Mouse (Mus musculus) intestine, postnatal 0 days (tissue): ENCODE results near the gene Lpar3. TPM values are rescaled to one million over a fixed set of nuclear protein-coding genes. Genes with fewer than 3 reads are reported as not detected.

ENCODE experiments used
- ATAC-seq: fragments of 200-750 bp; cut with Nextera tagmentation; 2 replicates; pipeline ENCODE4 v1.8.0; 2017; ENCODE audit warnings: mild to moderate bottlenecking, moderate TSS enrichment, moderate library complexity
- H3K27ac ChIP-seq: fragments of 300-500 bp; sonication (generic); 2 replicates; pipeline ENCODE4 v1.5.1; 2014; ENCODE audit warnings: mild to moderate bottlenecking, low read depth, low read length, moderate library complexity
- H3K27me3 ChIP-seq: fragments of 300-500 bp; sonication (generic); replicated peaks from 2 replicates; pipeline ENCODE4 v1.6.1; 2014; ENCODE audit warnings: low read length, mixed read lengths; ENCODE audit not compliant: control insufficient read depth, insufficient read depth
- H3K36me3 ChIP-seq: fragments of 300-500 bp; sonication (generic); 2 replicates; pipeline ENCODE4 v1.6.1; 2014; ENCODE audit warnings: mild to moderate bottlenecking, moderate library complexity; ENCODE audit not compliant: control insufficient read depth, insufficient read depth
- H3K4me1 ChIP-seq: fragments of 300-500 bp; sonication (generic); replicated peaks from 2 replicates; pipeline ENCODE4 v1.6.1; 2014; ENCODE audit warnings: antibody characterized with exemption, low read length, mixed read lengths; ENCODE audit not compliant: control insufficient read depth, insufficient read depth
- H3K4me2 ChIP-seq: fragments of 300-500 bp; sonication (generic); replicated peaks from 2 replicates; pipeline ENCODE4 v1.6.1; 2014; ENCODE audit warnings: low read depth, mild to moderate bottlenecking, moderate library complexity
- H3K4me3 ChIP-seq: fragments of 300-500 bp; sonication (generic); 2 replicates; pipeline ENCODE4 v1.5.1; 2014; ENCODE audit warnings: low read depth, low read length
- H3K9ac ChIP-seq: fragments of 300-500 bp; sonication (generic); 2 replicates; pipeline ENCODE4 v1.6.1; 2014; ENCODE audit warnings: mild to moderate bottlenecking, low read depth, low read length
- H3K9me3 ChIP-seq: fragments of 300-500 bp; sonication (generic); 2 replicates; pipeline ENCODE4 v1.6.1; 2016; ENCODE audit warnings: mixed run types; ENCODE audit not compliant: control insufficient read depth
- CTCF ChIP-seq: sonication (generic); IDR thresholded peaks from 2 replicates; pipeline ENCODE4 v1.5.1; 2016; ENCODE audit warnings: low read depth, mild to moderate bottlenecking, control low read depth, antibody characterized with exemption, moderate library complexity
- WGBS: fragments of 180-500 bp; shearing (Covaris S2); extraction: QIAGEN DNeasy Blood & Tissue Kit; methylation state at CpG from one replicate; pipeline ENCODE4 v1.1.7; 2014; 5-methylcytosine and 5-hydroxymethylcytosine counted together
- polyA plus RNA-seq: library from polyadenylated mRNA; unstranded; fragments of >200 nt; fragmentation: Nextera tagmentation; extraction: Ambion mirVana; gene quantifications from 2 replicates; pipeline ENCODE4 v1.2.1, GENCODE M21; 2015

The Lpar3 gene
- polyA plus RNA-seq, 1 experiment from 2014 or later = 10.7 TPM

DNA sequence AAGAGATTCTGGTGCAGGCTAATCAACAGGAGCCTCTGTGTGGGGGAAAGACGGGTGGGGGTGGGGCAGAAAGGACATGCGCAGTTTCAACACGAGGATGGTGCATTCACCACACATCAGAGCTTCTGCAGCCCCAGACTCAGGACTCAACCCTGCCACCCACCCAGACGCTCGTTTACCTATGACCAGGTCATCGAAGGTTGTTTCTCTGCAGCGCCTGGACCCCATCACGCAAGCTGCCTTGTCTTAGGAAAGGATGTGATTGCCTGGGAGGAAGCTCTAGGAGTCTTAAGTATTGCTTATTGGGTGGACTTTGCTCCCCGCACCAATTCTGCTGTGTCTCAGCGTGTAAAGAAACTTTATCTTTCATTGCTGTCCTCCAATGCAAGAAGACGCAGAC, 40.1 kb downstream of the Lpar3 start:
- no peak overlapping the region for H3K27ac ChIP-seq
- no peaks in the 10 kb centered on the region for H3K4me1 ChIP-seq
- no peaks in the 10 kb centered on the region for H3K36me3 ChIP-seq
- 45% methylated on average over 11 of the region's 11 CpGs for WGBS
- H3K9ac ChIP-seq = no peak overlapping the region
- H3K27me3 ChIP-seq = no peaks in the 10 kb centered on the region
- no peak for ATAC-seq
- H3K4me3 ChIP-seq = no peak overlapping the region
- H3K4me2 ChIP-seq = no peak overlapping the region
- no peaks in the 10 kb centered on the region for H3K9me3 ChIP-seq
- TF ChIP-seq CTCF = no peak

DNA sequence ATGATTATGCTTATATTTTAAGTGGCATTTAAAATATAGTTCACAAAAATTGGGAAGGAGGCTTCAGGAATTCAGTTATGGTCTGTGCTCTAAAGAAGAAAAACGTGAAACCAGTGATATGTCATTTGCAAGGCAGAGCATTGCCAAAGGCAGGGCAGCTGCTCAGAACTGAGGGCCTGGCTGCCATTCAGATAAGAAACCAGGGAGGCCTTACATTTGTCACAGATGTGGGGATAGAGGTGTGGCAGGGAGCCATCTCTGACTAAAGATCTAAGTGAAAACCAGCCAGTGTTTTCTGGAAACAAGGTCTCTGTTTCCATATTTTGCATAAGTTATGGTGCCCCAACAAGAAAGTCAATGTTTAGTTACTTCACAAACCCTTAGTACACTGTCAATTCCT, 41.8 kb downstream of the Lpar3 start:
- Histone ChIP-seq H3K9ac (no peak overlapping the region), H3K4me2 (no peak overlapping the region), H3K9me3 (no peaks in the 10 kb centered on the region), H3K36me3 (no peaks in the 10 kb centered on the region), H3K27ac (no peak overlapping the region; the same call in 1 of the 2 replicates), H3K27me3 (no peaks in the 10 kb centered on the region), H3K4me3 (no peak overlapping the region), H3K4me1 (no peaks in the 10 kb centered on the region)
- 20% methylated on average over 1 of the region's 1 CpGs for WGBS
- no peak for TF ChIP-seq CTCF
- no peak for ATAC-seq

DNA sequence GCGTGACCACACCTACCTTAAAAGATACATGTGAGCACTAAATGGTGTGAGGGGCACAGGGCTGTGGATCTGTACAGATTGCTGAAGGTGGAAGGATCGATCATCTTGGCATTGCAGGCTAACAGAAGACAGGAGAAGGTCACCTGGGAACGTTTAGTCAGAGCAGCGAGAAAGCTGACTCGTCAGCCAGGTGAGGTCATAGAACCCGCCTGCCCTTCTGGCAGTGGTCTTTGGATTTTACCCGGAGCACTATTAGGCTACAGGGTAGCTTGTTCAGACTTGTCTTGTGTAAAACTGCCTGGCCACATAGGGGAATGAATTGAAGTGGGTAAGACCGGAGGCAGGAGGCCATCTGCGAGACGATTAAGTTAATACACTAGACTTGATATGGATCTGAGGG, 43.4 kb downstream of the Lpar3 start:
- no peak overlapping the region for H3K9ac ChIP-seq
- WGBS = 80% methylated on average over 10 of the region's 10 CpGs

DNA sequence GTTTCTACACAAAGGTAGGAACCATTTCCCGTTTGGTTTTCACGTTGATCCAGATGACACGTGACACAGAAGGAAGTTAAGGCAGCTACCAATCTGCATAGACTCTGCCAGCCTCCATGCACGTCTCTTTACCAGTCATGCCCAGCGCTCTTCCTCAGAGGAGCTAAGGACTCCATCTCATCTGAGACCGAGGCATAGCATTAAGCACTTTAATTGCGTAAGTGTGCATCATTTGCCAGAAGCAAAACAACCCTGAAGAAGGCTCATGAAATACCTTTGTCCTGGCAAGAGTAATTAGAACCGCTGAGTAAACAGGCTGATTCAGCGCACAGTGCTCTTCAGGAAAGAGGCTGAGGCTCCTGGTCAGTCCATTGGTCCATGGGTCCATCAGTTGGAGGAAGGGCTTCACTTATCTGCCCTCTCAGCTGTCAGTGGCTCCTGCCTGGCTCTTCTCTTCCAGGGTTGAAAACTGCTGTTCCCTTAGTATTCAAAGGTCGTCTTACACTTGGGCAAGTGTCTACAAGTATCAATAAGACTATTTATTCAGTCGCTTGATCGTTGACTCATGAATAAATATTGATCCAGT, 44.9 kb downstream of the Lpar3 start:
- no peaks in the 10 kb centered on the region for H3K36me3 ChIP-seq
- WGBS = 42% methylated on average over 12 of the region's 12 CpGs

More for the DNA sequence above, 43.4 kb downstream of the Lpar3 start:
- H3K27ac ChIP-seq = no peak overlapping the region
- no peak overlapping the region for H3K4me2 ChIP-seq
- H3K27me3 ChIP-seq = no peaks in the 10 kb centered on the region
- H3K9me3 ChIP-seq = no peaks in the 10 kb centered on the region
- no peak overlapping the region for H3K4me3 ChIP-seq
- H3K4me1 ChIP-seq = no peaks in the 10 kb centered on the region
- no peak for TF ChIP-seq CTCF
- peak; percentile 35 for ATAC-seq
- H3K36me3 ChIP-seq = no peaks in the 10 kb centered on the region

DNA sequence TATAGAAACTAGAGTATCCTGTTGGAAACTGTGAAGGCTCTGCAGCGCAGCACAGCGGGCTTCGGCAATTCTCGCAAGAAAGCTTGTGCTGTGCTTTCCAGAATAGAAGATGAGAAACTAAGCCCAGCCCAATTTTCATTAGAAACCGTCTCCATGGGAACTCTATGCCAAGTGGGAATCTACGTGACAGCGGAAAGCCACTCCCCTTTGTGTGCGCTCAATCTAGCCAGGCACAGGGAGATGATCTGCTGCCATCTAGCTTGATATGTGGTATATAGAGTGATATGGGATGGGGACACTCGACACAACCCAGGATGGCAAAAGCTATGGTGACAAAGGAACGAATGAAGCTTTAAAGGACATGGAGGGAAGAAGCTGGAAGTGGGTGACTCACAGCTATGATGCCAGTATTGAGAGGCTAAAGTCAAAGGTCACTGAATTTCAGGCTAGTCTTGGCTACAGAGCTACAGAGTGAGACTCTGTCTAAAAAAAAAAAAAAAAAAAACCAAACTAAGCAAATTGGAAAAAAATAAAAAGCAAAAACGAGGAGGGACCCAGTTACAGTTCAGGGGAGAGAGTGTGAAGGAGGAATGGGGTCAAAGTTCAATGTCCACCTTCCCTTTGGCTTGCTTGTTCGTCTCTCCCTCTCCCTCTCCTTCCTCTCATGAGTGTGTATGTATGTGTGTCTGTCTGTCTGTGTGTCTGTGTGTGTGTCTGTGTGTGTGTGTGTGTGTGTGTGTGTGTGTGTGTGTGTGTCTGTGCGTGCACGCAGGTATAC, 47.5 kb downstream of the Lpar3 start:
- Histone ChIP-seq H3K27ac (no peak overlapping the region), H3K4me3 (no peak overlapping the region), H3K4me1 (no peaks in the 10 kb centered on the region), H3K9ac (no peak overlapping the region), H3K27me3 (no peaks in the 10 kb centered on the region), H3K36me3 (no peaks in the 10 kb centered on the region), H3K9me3 (no peaks in the 10 kb centered on the region), H3K4me2 (no peak overlapping the region)
- peak; percentile 56 for TF ChIP-seq CTCF
- 72% methylated on average over 14 of the region's 14 CpGs for WGBS
- ATAC-seq = 0 out of 2 replicates have a peak, but pooled peaks have one; percentile 11

More for the DNA sequence above, 44.9 kb downstream of the Lpar3 start:
- peak; percentile 88 for ATAC-seq
- Histone ChIP-seq H3K9ac (no peak overlapping the region), H3K4me3 (no peak overlapping the region), H3K27me3 (no peaks in the 10 kb centered on the region), H3K9me3 (no peaks in the 10 kb centered on the region), H3K4me1 (no peaks in the 10 kb centered on the region), H3K4me2 (no peak overlapping the region), H3K27ac (peak overlapping the region; percentile 3)
- TF ChIP-seq CTCF = no peak

DNA sequence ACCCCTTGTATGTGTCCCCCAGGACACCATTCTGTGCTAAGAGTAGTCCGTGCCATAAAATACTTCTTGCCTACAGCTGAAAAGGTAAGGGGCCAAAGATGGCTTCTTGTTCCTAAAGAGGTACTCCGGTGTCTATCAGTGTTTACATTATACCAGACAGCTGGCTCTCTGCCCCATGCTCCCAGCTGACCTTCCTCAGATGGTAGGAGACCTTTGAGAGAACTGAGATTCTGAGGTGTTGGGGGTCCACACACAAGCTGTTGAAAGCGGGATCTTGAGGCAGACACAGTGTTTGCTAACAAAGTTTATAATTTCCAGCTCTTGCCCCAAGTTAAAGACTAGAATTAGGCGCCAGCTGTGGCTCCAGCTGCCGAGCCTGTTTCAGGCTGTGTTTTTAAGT, 53.7 kb downstream of the Lpar3 start:
- no peak for ATAC-seq
- no peak overlapping the region for H3K9ac ChIP-seq
- no peaks in the 10 kb centered on the region for H3K4me1 ChIP-seq
- no peak overlapping the region for H3K4me2 ChIP-seq
- no peak overlapping the region for H3K27ac ChIP-seq
- H3K27me3 ChIP-seq = no peaks in the 10 kb centered on the region
- H3K9me3 ChIP-seq = no peaks in the 10 kb centered on the region
- no peaks in the 10 kb centered on the region for H3K36me3 ChIP-seq
- 40% methylated on average over 5 of the region's 5 CpGs for WGBS
- TF ChIP-seq CTCF = no peak
- no peak overlapping the region for H3K4me3 ChIP-seq
